Comparison of ENCODE assay signal across 41 mouse cellular contexts in the genomic region with DNA sequence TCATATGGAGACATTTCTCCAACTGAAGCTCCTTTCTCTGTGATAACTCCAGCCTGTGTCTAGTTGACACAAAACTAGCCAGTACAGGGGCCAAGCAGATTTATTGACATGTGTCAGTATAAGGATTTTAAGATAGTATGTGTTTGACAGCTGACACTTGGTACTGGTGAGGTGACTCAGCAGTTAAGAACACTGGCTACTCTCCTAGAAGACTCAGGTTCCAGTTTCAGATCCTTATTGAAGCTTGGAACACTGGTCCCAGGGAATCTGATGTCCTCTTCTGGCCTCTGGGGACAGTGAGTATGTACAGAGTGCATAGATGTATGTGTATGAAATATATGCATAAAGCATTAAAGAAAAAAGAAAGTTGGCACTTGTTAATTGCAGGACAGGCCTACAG. TPM values are rescaled to one million over a fixed set of nuclear protein-coding genes. Genes with fewer than 3 reads are reported as not detected.
"Had no signal": no experiment of that assay in that cellular context is flagged by ENCODE, and none has a peak within 500 bp of the region (broad histone marks: within the 10 kb centered on the region; RNA-seq: fewer than 3 reads in every experiment).

No protein-coding gene starts in this region.

- ATAC-seq: liver, embryonic 12.5 days; liver, postnatal 0 days; lung, postnatal 0 days; midbrain, embryonic 13.5 days; midbrain, embryonic 15.5 days; midbrain, embryonic 16.5 days had no signal

- DNase-seq: left cerebral cortex, postnatal 4 days; liver; liver, embryonic 13.5 days; liver, postnatal 0 days; lung, adult 18-20 months; lung, adult 2 months; lung, embryonic 14.5 days; lung, postnatal 10 days; lung, postnatal 14 days; lung, postnatal 36 days; lung, postnatal 4 days; midbrain, embryonic 14.5 days had no signal

- H3K27me3 ChIP-seq: limb, embryonic 12.5 days; limb, embryonic 13.5 days; limb, embryonic 15.5 days; liver, embryonic 12.5 days; liver, embryonic 13.5 days; liver, embryonic 15.5 days; lung, embryonic 15.5 days; megakaryocyte, embryonic 14.5 days; midbrain, embryonic 12.5 days; midbrain, embryonic 13.5 days; midbrain, embryonic 15.5 days; neural tube, embryonic 12.5 days had no signal

- H3K4me3 ChIP-seq: limb, embryonic 10.5 days; limb, embryonic 12.5 days; limb, embryonic 13.5 days; limb, embryonic 15.5 days; liver, embryonic 12.5 days; liver, embryonic 13.5 days; liver, embryonic 15.5 days; lung, embryonic 15.5 days; megakaryocyte, embryonic 14.5 days; midbrain, embryonic 10.5 days; midbrain, embryonic 12.5 days; midbrain, embryonic 13.5 days; midbrain, embryonic 15.5 days; myocyte; neural tube, embryonic 12.5 days had no signal

- H3K4me1 ChIP-seq: limb, embryonic 10.5 days; limb, embryonic 12.5 days; limb, embryonic 13.5 days; limb, embryonic 15.5 days; liver, embryonic 12.5 days; liver, embryonic 13.5 days; liver, embryonic 15.5 days; lung, embryonic 15.5 days; megakaryocyte, embryonic 14.5 days; midbrain, embryonic 10.5 days; midbrain, embryonic 12.5 days; midbrain, embryonic 13.5 days; midbrain, embryonic 15.5 days; neural tube, embryonic 12.5 days had no signal

- H3K36me3 ChIP-seq: limb, embryonic 10.5 days; limb, embryonic 12.5 days; limb, embryonic 13.5 days; limb, embryonic 15.5 days; liver, embryonic 12.5 days; liver, embryonic 13.5 days; liver, embryonic 15.5 days; lung, embryonic 15.5 days; midbrain, embryonic 10.5 days; midbrain, embryonic 12.5 days; midbrain, embryonic 13.5 days; midbrain, embryonic 15.5 days; neural tube, embryonic 12.5 days had no signal

- H3K27ac ChIP-seq: limb, embryonic 10.5 days; limb, embryonic 12.5 days; limb, embryonic 13.5 days; limb, embryonic 15.5 days; liver, embryonic 12.5 days; liver, embryonic 13.5 days; liver, embryonic 14.5 days; liver, embryonic 15.5 days; lung, embryonic 15.5 days; macrophage; midbrain, embryonic 10.5 days; midbrain, embryonic 12.5 days; midbrain, embryonic 13.5 days; midbrain, embryonic 15.5 days; neural tube, embryonic 12.5 days had no signal

RNA-seq across cellular contexts. Expression of gene Ptchd1, which starts 27.2 kb away (rescaled TPM):
- total RNA-seq: liver, adult 2 months; megakaryocyte-erythroid progenitor cell, adult 5-6 weeks had no signal
- polyA plus RNA-seq: liver, adult 2 months; liver, embryonic 15.5 days; liver, embryonic 16.5 days; liver, postnatal 0 days had no signal

RNA-seq across cellular contexts. Expression of gene Gm15155, which starts 28.2 kb away (rescaled TPM):
- total RNA-seq: liver, adult 2 months; megakaryocyte-erythroid progenitor cell, adult 5-6 weeks; midbrain, postnatal 0 days; monocyte, adult 5-6 weeks had no signal
- polyA plus RNA-seq: limb, embryonic 10.5 days; limb, embryonic 11.5 days; limb, embryonic 12.5 days; limb, embryonic 13.5 days; limb, embryonic 14.5 days; limb, embryonic 15.5 days; liver, adult 2 months; liver, embryonic 11.5 days; liver, embryonic 12.5 days; liver, embryonic 13.5 days; liver, embryonic 14.5 days; liver, embryonic 15.5 days; liver, embryonic 16.5 days; liver, postnatal 0 days; lung, adult 2 months; lung, embryonic 14.5 days; lung, embryonic 15.5 days; lung, embryonic 16.5 days; lung, postnatal 0 days; macrophage; midbrain, embryonic 10.5 days; midbrain, embryonic 11.5 days; midbrain, embryonic 12.5 days; midbrain, embryonic 13.5 days; midbrain, embryonic 15.5 days; midbrain, embryonic 16.5 days; myocyte; neural tube, embryonic 11.5 days; neural tube, embryonic 12.5 days had no signal
